Mouse (Mus musculus): ENCODE measurements around the gene Mipep. TPM values are rescaled to one million over a fixed set of nuclear protein-coding genes. Genes with fewer than 3 reads are reported as not detected.

Mipep gene
- total RNA-seq, 2 experiments from 2014 or later: 4.2 to 5.4 TPM

- no peak for ATAC-seq (replicated peaks; ENCODE audit: low FRiP score, poor library complexity, severe bottlenecking)
These were observed 29.7 kb upstream of the Mipep start for GRCm38 (mm10) chr14:60754656-60755055.

GRCm38 (mm10) chr14:60756271-60756670 is 28.1 kb upstream of the Mipep start:
- ATAC-seq (replicated peaks; ENCODE audit: low FRiP score, poor library complexity, severe bottlenecking): no peak

GRCm38 (mm10) chr14:60757265-60757664 is 27.1 kb upstream of the Mipep start:
- no peak for ATAC-seq (replicated peaks; ENCODE audit: low FRiP score, poor library complexity, severe bottlenecking)

- ATAC-seq (replicated peaks; ENCODE audit: low FRiP score, poor library complexity, severe bottlenecking): no peak
These were observed 26.7 kb upstream of the Mipep start for GRCm38 (mm10) chr14:60757722-60758121.

- ATAC-seq (replicated peaks; ENCODE audit: low FRiP score, poor library complexity, severe bottlenecking): no peak
These were observed 25.3 kb upstream of the Mipep start for GRCm38 (mm10) chr14:60759097-60759496.

- no peak for ATAC-seq (replicated peaks; ENCODE audit: low FRiP score, poor library complexity, severe bottlenecking)
These were observed 22.6 kb upstream of the Mipep start for GRCm38 (mm10) chr14:60761801-60762200.

GRCm38 (mm10) chr14:60762754-60763153 is 21.6 kb upstream of the Mipep start:
- no peak for ATAC-seq (replicated peaks; ENCODE audit: low FRiP score, poor library complexity, severe bottlenecking)

GRCm38 (mm10) chr14:60763746-60764145 is 20.6 kb upstream of the Mipep start:
- no peak for ATAC-seq (replicated peaks; ENCODE audit: low FRiP score, poor library complexity, severe bottlenecking)

- no peak for ATAC-seq (replicated peaks; ENCODE audit: low FRiP score, poor library complexity, severe bottlenecking)
These were observed 19.8 kb upstream of the Mipep start for GRCm38 (mm10) chr14:60764526-60764925.

GRCm38 (mm10) chr14:60765025-60765424 is 19.3 kb upstream of the Mipep start:
- no peak for ATAC-seq (replicated peaks; ENCODE audit: low FRiP score, poor library complexity, severe bottlenecking)

- no peak for ATAC-seq (replicated peaks; ENCODE audit: low FRiP score, poor library complexity, severe bottlenecking)
These were observed 16.5 kb upstream of the Mipep start, which contains the start of gene C1qtnf9 for GRCm38 (mm10) chr14:60767884-60768283. TSS of gene C1qtnf9 (plus strand) at chr14:60768134.

- no peak for ATAC-seq (replicated peaks; ENCODE audit: low FRiP score, poor library complexity, severe bottlenecking)
These were observed 15.0 kb upstream of the Mipep start for GRCm38 (mm10) chr14:60769340-60769739.

GRCm38 (mm10) chr14:60770594-60770993 is 13.8 kb upstream of the Mipep start:
- no peak for ATAC-seq (replicated peaks; ENCODE audit: low FRiP score, poor library complexity, severe bottlenecking)

GRCm38 (mm10) chr14:60771057-60771456 is 13.3 kb upstream of the Mipep start:
- peak; percentile 73; the same call in 1 of the 2 replicates for ATAC-seq (replicated peaks; ENCODE audit: low FRiP score, poor library complexity, severe bottlenecking)

- ATAC-seq (replicated peaks; ENCODE audit: low FRiP score, poor library complexity, severe bottlenecking): no peak
These were observed 10.9 kb upstream of the Mipep start for GRCm38 (mm10) chr14:60773476-60773875.

GRCm38 (mm10) chr14:60776521-60776920 is 7.9 kb upstream of the Mipep start:
- ATAC-seq (replicated peaks; ENCODE audit: low FRiP score, poor library complexity, severe bottlenecking): no peak

- ATAC-seq (replicated peaks; ENCODE audit: low FRiP score, poor library complexity, severe bottlenecking): no peak
These were observed 6.9 kb upstream of the Mipep start for GRCm38 (mm10) chr14:60777485-60777919.

GRCm38 (mm10) chr14:60779198-60779597 is 5.2 kb upstream of the Mipep start:
- no peak for ATAC-seq (replicated peaks; ENCODE audit: low FRiP score, poor library complexity, severe bottlenecking)

GRCm38 (mm10) chr14:60782121-60782656 is 2.2 kb upstream of the Mipep start:
- ATAC-seq (replicated peaks; ENCODE audit: low FRiP score, poor library complexity, severe bottlenecking): no peak

GRCm38 (mm10) chr14:60783196-60783595 is 1.2 kb upstream of the Mipep start:
- no peak for ATAC-seq (replicated peaks; ENCODE audit: low FRiP score, poor library complexity, severe bottlenecking)

GRCm38 (mm10) chr14:60790103-60790502 is 5.7 kb downstream of the Mipep start:
- ATAC-seq (replicated peaks; ENCODE audit: low FRiP score, poor library complexity, severe bottlenecking): peak; percentile 80
